Mouse (Mus musculus): ENCODE data around the gene 1700015G11Rik. TPM values are rescaled to one million over a fixed set of nuclear protein-coding genes. Genes with fewer than 3 reads are reported as not detected.

Gene 1700015G11Rik
- total RNA-seq (2022): not detected

GRCm38 (mm10) chr7:52015628-52016027, at the start of gene 1700015G11Rik:
1700015G11Rik (minus strand) TSS chr7:52015728.
- DNase-seq (ENCODE audit: low spot score in 2 of 2): no peak

- DNase-seq (ENCODE audit: low spot score in 2 of 2): no peak
Observed at GRCm38 (mm10) chr7:52056954-52057353, 41.4 kb upstream of the 1700015G11Rik start.

GRCm38 (mm10) chr7:52056274-52056673, 40.7 kb upstream of the 1700015G11Rik start:
- no peak for DNase-seq (ENCODE audit: low spot score in 2 of 2)

- DNase-seq (ENCODE audit: low spot score in 2 of 2): no peak
Observed at GRCm38 (mm10) chr7:52055831-52056230, 40.3 kb upstream of the 1700015G11Rik start.

GRCm38 (mm10) chr7:52037600-52038582, 22.4 kb upstream of the 1700015G11Rik start:
- no peak for DNase-seq (ENCODE audit: low spot score in 2 of 2)

- DNase-seq (ENCODE audit: low spot score in 2 of 2): no peak
Observed at GRCm38 (mm10) chr7:52024050-52024626, 8.6 kb upstream of the 1700015G11Rik start.

GRCm38 (mm10) chr7:52022039-52022438, 6.5 kb upstream of the 1700015G11Rik start:
- DNase-seq (ENCODE audit: low spot score in 2 of 2): no peak

- no peak for DNase-seq (ENCODE audit: low spot score in 2 of 2)
Observed at GRCm38 (mm10) chr7:52015180-52015579, 348 bp downstream of the 1700015G11Rik start.

GRCm38 (mm10) chr7:52013457-52013856, 2.1 kb downstream of the 1700015G11Rik start:
- DNase-seq (ENCODE audit: low spot score in 2 of 2): no peak

- no peak for DNase-seq (ENCODE audit: low spot score in 2 of 2)
Observed at GRCm38 (mm10) chr7:52007138-52007537, 8.4 kb downstream of the 1700015G11Rik start.

GRCm38 (mm10) chr7:52006296-52006630, 9.3 kb downstream of the 1700015G11Rik start:
- no peak for DNase-seq (ENCODE audit: low spot score in 2 of 2)

GRCm38 (mm10) chr7:52005511-52006295, 9.8 kb downstream of the 1700015G11Rik start, which contains the start of gene Svip:
Svip (minus strand) TSS chr7:52006018.
- peak; percentile 84 to 92 for DNase-seq (ENCODE audit: low spot score in 2 of 2)

GRCm38 (mm10) chr7:51991020-51991419, 24.5 kb downstream of the 1700015G11Rik start:
- DNase-seq (ENCODE audit: low spot score in 2 of 2): no peak

GRCm38 (mm10) chr7:51986909-51987308, 28.6 kb downstream of the 1700015G11Rik start:
- no peak for DNase-seq (ENCODE audit: low spot score in 2 of 2)

- no peak for DNase-seq (ENCODE audit: low spot score in 2 of 2)
Observed at GRCm38 (mm10) chr7:51985763-51986162, 29.8 kb downstream of the 1700015G11Rik start.

GRCm38 (mm10) chr7:51982303-51982702, 33.2 kb downstream of the 1700015G11Rik start:
- no peak for DNase-seq (ENCODE audit: low spot score in 2 of 2)

- DNase-seq (ENCODE audit: low spot score in 2 of 2): no peak
Observed at GRCm38 (mm10) chr7:51979271-51979670, 36.3 kb downstream of the 1700015G11Rik start.

GRCm38 (mm10) chr7:51975181-51975580, 40.3 kb downstream of the 1700015G11Rik start:
- no peak for DNase-seq (ENCODE audit: low spot score in 2 of 2)

- no peak for DNase-seq (ENCODE audit: low spot score in 2 of 2)
Observed at GRCm38 (mm10) chr7:51973526-51973925, 42.0 kb downstream of the 1700015G11Rik start.

- no peak for DNase-seq (ENCODE audit: low spot score in 2 of 2)
Observed at GRCm38 (mm10) chr7:51973091-51973490, 42.4 kb downstream of the 1700015G11Rik start.

- no peak for DNase-seq (ENCODE audit: low spot score in 2 of 2)
Observed at GRCm38 (mm10) chr7:51972252-51972855, 43.2 kb downstream of the 1700015G11Rik start.

Measured in gastrocnemius, adult 8-10 months (tissue).